Mouse (Mus musculus) thymus, postnatal 10 days (tissue): ENCODE data around the gene Tmeff1.

ENCODE experiments used
- DNase-seq, 2 experiments: peaks; one replicate each; pipeline ENCODE4 v3.0.0; 2021; ENCODE audit warnings: low spot score in 2 of 2

The Tmeff1 gene

GRCm38 (mm10) chr4:48622246-48622645 lies 37.3 kb downstream of the Tmeff1 start:
- no peak for DNase-seq

- DNase-seq, result no peak
These were observed 38.0 kb downstream of the Tmeff1 start for GRCm38 (mm10) chr4:48622946-48623345.

- DNase-seq, result no peak
These were observed 40.0 kb downstream of the Tmeff1 start for GRCm38 (mm10) chr4:48624961-48625360.

GRCm38 (mm10) chr4:48625836-48626235 lies 40.9 kb downstream of the Tmeff1 start:
- no peak for DNase-seq

- no peak for DNase-seq
These were observed 44.5 kb downstream of the Tmeff1 start for GRCm38 (mm10) chr4:48629445-48629844.

DNA sequence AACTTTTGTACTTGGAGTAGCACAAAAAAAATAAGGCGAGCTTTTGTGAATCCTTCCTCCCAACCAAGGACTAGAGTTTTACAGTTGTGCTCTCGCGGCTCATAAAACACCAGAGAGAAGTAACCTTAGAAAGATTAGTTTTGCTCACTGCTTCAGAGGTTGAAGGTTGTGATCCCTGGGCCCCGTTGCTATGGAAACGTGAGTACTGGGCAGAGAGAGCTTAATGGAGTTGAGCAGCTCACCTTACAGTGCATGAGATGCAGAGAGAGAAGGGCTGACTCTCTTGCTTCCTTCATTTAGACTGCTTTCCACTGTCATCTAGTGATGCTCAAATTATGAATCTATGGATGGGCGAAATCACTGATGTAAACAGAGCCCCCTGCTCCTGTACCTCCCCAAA lies 48.6 kb downstream of the Tmeff1 start:
- DNase-seq, result no peak

GRCm38 (mm10) chr4:48634058-48634457 lies 49.1 kb downstream of the Tmeff1 start:
- no peak for DNase-seq

GRCm38 (mm10) chr4:48636831-48637230 lies 51.9 kb downstream of the Tmeff1 start:
- DNase-seq, result no peak

GRCm38 (mm10) chr4:48638132-48638531 lies 53.2 kb downstream of the Tmeff1 start:
- no peak for DNase-seq

DNA sequence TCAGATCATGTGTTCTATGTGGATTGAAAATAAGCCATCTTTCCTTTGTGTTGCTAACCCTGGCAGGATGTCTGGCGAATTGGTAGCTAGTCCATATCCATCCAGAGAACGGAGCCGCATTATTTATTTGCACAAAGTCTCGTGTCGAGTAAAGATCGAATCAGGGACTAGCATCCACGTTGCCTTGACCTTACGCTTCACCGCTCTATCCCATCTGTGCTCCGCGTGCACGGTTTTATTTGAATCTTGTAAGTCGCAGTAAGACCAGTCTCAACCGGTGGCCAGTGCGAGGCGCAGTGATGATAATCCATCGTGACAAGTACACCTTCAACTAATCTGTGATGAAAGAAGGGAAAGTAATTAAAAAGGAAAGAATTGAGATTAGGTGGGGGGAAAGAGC lies 54.5 kb downstream of the Tmeff1 start:
- no peak for DNase-seq

- no peak for DNase-seq
These were observed 58.8 kb downstream of the Tmeff1 start for GRCm38 (mm10) chr4:48643801-48644200.

GRCm38 (mm10) chr4:48646143-48646542 lies 61.2 kb downstream of the Tmeff1 start:
- DNase-seq, result no peak

DNA sequence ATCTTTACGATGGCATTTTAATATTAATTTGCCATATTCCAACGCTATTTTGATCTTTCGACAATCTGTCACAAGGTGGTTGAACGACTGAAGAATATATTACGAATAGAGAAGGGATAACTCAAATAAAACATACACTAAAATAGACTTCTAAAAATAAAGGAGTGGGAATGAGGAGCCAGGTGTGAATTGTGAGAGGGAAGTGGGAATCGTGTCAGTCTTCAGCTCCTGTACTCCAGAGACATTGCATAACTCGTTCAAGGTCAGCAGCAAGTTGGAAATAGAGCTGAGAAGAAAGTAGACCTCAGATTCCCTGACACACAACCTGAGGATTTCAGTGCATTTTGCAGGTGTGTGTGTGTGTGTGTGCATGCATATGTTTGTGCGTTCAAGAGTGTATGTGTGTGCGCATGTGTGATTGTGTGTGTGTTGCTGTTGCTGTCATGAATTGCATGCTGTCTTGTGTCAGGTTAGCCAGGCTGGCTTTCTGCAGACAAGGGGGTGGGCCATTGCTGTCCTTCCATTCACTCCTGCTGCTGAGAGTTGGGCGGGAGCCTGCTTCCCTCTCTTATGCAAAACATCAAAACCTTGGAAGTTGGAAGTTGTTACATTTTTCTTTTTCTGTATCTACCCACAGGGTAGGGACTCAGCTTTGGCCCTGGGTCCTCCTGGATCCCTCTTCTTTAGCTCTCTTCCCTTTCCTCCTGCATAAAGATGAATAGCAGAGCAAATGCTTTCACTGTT lies 65.8 kb downstream of the Tmeff1 start:
- no peak for DNase-seq

DNA sequence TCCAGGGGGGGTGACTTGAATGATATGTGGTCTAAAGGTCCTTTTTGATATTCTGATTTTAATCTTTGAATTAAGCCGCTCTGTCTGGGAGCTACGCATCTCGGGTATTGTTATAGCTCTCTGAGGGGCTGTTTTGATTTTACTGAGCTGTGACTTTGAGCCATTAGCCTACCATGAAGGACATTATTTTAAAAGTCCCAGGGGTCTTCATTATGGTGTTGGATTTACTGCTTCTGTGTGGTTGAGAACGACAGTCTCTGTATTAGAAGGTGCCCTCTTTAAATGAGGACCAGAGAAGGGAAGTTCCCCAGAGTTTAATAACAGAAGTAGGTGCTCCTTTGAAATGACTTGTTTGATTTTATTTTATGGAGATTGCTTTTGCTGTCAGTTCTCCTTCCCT lies 69.1 kb downstream of the Tmeff1 start:
- no peak for DNase-seq

GRCm38 (mm10) chr4:48656530-48656929 lies 71.6 kb downstream of the Tmeff1 start:
- DNase-seq, result no peak

DNA sequence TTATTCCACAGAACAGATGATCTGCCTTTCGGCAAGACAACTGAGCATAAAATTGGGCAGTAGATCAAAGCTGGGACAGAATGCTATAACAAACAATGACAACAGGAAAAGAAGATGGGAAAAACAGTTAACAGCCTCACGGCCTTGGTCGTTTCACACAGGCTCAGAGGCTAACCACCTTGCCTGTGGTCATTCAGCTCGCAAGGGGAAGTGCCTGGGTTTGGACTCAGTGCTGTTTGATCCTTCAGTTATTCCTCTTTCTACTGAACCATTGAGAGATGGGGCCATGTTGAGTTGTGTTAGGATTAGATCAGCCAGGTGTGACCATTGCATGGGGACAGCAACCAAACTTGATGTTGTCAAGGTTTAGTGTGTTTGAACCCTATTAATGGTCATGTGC lies 75.2 kb downstream of the Tmeff1 start:
- DNase-seq, result no peak

GRCm38 (mm10) chr4:48660619-48661575 lies 75.9 kb downstream of the Tmeff1 start:
- no peak for DNase-seq

GRCm38 (mm10) chr4:48663271-48663670 lies 78.3 kb downstream of the Tmeff1 start, which contains the start of gene Cavin4:
Cavin4 (plus strand) TSS chr4:48663514.
- DNase-seq, result no peak

DNA sequence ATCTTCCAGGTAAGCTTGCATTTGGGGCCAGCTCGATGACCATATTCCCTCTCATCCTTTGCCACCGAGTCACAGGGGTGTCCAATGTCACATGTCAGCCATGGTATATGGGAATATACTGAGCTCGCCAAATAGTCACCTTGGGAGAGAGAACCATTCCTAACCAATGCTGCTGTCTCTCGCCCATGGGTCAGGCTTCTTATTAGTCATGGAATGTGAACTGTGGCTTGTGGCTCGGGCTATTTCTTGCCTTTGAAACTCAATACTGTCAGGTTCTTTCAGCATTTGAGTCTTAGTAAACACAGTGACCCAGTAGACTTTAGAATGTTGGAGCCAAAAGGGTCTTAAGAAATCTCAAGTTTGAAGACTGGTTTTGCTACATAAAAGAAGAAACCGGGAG lies 79.0 kb downstream of the Tmeff1 start:
- DNase-seq, result no peak

GRCm38 (mm10) chr4:48667279-48667678 lies 82.3 kb downstream of the Tmeff1 start:
- DNase-seq, result no peak

DNA sequence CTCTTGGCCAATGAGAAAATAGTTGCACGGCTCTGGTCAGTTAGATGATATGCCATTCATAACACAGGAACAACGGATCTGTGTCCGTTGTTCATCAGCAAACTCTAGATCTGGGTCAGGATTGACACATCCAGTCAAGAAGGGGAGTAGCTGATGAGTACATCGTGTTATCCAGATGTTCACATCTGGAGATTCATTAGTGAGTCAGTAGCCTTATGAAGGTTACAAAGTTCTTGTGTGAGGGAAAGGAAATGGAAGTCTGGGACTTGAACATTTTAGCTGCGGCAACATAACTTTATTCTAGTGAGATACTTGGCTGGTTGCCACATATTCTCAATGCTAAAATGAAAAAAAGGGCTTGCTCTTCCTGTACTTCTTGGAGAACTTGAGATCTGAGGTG lies 87.9 kb downstream of the Tmeff1 start:
- DNase-seq, result no peak

GRCm38 (mm10) chr4:48674412-48674811 lies 89.4 kb downstream of the Tmeff1 start:
- DNase-seq, result no peak
